Mouse (Mus musculus): Measurements from ENCODE around the gene Nktr.

Nktr gene

DNA sequence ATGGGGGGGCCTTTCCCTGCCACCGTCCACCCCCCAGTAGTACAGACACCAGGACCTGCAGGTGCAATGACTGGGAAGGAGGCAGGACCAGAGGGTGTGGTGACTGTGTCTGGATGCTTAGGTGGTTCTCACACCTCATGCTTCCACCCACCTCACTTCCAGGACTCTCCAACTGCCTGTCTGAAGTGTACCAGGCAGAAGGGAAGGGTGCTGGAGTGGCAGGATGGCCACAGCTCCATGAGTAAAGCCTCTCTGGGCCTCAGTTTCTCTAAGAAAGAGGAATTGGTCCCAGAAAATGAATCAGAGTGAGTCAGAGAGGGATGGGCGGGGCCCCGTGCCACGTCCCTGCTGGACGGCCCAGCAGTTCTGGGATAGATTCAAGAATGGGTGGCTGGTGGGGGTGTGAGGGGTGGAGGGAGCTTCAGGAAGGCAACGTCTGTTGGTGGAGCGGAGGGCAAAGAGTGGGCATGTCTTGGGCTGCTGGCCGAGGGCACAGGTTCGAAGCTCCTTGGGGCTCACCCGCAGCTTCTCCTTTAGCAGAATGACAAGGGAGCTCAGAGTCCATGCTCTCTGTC is 42.2 kb downstream of the Nktr start:
- no peak for DNase-seq (ENCODE audit: low read depth, low spot score)

- no peak for DNase-seq (ENCODE audit: low read depth, low spot score)
These were observed 42.8 kb downstream of the Nktr start for GRCm38 (mm10) chr9:121761787-121762186.

DNA sequence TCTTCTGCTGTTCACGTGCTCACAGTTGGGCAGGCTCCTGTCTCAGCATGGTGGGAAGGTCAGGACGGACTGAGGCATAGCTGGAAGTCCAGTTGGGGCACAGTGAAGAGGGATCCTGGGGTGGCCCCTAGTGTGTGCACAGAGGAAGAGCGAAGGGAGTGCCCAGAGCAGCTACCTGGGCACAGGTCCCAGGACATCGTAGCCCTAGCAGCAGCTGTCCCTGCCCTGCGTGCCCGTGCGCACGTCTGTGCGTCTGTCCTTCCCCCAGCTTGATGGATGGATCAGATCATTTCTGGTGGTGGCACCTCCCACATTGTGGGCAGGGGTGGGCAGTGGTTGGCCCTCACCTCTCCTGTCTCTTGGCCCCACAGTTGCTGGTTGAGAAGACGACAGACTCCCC is 43.3 kb downstream of the Nktr start:
- DNase-seq (ENCODE audit: low read depth, low spot score): no peak

DNA sequence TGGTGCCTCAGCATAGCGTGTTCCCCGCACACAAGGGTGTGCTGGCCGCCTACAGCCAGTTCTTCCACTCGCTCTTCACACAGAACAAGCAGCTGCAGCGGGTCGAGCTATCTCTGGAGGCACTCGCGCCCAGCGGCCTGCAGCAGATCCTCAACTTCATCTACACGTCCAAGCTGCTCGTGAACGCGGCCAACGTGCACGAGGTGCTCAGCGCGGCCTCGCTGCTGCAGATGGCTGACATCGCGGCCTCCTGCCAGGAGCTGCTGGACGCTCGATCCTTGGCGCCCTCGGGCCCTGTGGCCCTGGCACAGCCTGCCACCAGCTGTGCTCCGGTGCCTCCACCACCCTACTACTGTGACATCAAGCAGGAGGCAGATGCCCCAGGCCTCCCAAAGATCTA is 43.8 kb downstream of the Nktr start:
- DNase-seq (ENCODE audit: low read depth, low spot score): no peak

GRCm38 (mm10) chr9:121763716-121764115 is 44.7 kb downstream of the Nktr start:
- DNase-seq (ENCODE audit: low read depth, low spot score): no peak

GRCm38 (mm10) chr9:121765166-121765855 is 46.3 kb downstream of the Nktr start:
- no peak for DNase-seq (ENCODE audit: low read depth, low spot score)

DNA sequence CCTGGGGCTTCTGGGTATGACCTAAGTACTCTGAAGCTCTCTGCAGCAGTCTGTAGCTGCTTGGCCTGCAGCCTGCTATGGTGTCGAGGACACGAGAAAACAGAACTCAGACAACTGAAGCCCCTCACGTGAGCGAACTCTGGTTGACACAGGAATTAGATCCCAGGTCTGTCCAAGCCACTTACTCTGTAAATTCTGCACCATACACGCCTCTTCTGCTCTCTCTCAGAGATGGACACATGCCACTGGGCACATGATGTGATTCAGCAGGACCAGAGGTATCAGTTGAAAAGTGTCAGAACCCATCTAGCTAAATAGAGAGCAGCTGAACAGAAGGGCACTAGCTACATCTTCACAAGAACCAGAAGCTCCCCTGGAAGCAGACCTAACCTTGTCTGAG is 53.4 kb downstream of the Nktr start:
- DNase-seq (ENCODE audit: low read depth, low spot score): no peak

GRCm38 (mm10) chr9:121775951-121776350 is 57.0 kb downstream of the Nktr start:
- no peak for DNase-seq (ENCODE audit: low read depth, low spot score)

- DNase-seq (ENCODE audit: low read depth, low spot score): no peak
These were observed 57.5 kb downstream of the Nktr start for GRCm38 (mm10) chr9:121776511-121776910.

- no peak for DNase-seq (ENCODE audit: low read depth, low spot score)
These were observed 58.6 kb downstream of the Nktr start, which contains the start of gene Klhl40 for GRCm38 (mm10) chr9:121777484-121778065. TSS of gene Klhl40 (plus strand) at chr9:121777607.

- DNase-seq (ENCODE audit: low read depth, low spot score): no peak
These were observed 59.2 kb downstream of the Nktr start for GRCm38 (mm10) chr9:121778066-121778624.

- no peak for DNase-seq (ENCODE audit: low read depth, low spot score)
These were observed 65.8 kb downstream of the Nktr start for GRCm38 (mm10) chr9:121784801-121785200.

DNA sequence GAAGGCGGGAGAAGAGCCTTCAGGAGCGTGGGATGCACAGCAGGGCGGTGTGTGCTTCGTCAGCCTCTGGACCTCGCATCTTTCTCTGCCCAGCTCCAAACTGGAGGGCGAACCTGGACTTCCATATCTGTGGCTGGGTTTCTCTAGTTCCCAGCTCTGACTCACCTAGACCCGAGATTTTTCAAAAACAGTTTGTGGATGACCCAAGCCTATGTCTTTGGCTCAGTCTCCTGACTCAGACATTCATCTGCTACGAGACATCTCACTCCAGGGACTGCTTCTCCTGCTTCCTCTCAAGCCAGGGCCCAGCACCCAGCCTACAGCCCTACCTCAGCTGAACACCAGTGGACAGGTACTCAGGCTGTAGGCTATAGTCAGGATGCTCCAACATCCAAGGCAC is 66.3 kb downstream of the Nktr start:
- DNase-seq (ENCODE audit: low read depth, low spot score): no peak

- DNase-seq (ENCODE audit: low read depth, low spot score): no peak
These were observed 67.4 kb downstream of the Nktr start for GRCm38 (mm10) chr9:121786359-121786758.

DNA sequence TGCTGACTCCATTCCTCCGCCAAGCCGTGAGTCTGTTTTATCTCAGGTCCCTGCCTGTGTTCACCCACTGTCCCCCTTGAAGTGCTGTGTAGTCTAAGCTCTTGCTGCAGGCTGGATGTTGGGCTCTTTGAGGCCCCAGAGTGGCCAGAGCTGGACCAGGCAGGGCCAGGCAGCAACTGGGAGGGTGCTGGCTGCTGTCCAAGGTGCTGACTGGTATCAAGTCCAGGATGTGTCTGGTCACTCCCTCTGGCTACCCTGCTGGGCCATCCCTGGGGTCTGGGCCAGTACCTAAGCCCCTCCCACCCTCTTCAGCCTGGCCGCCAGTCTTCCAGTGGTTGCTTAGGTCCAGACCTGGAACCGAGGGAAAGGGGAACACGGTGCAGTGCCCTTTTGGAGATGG is 72.2 kb downstream of the Nktr start:
- no peak for DNase-seq (ENCODE audit: low read depth, low spot score)

DNA sequence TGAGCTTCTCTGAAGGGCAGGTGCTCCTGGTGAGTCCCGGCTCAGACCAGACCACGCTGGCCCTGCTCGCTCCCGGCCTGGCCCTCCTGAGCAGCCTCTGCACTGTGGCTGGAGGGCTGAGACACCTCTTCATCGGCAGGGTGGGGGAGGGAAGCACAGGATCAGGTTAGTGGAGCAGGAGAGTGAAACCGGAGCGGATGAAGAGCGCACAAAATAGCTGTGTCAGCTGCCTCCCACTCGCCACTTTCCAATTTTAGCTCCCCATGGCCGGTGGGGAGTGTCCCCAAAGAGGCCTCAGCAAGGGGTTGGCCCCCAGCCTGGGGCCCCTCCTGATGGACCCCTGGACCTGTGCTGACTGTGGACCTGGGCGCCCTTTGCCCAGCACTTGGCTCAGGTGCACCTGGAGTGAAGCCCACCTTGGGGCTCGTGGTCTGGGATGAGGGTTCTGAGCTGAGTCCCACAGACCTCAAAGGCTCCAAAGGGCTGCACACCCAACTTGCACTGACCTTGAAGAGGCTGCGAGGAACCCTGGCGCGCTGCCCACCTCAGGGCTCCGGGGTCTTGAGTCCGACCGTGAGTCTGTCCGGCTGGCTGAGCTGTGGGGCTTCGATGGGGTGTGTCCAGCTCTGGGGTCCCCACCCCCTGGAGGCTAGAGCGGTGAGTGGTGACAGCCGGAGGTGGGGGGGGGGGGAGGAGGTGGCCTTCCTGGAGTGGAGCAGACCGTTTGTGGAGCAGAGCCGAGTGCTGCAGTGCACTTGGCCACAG is 73.0 kb downstream of the Nktr start, which contains the start of gene Hhatl:
TSS of gene Hhatl (minus strand) at position 751 of the 765 bp plus-strand sequence.
- no peak for DNase-seq (ENCODE audit: low read depth, low spot score)

DNA sequence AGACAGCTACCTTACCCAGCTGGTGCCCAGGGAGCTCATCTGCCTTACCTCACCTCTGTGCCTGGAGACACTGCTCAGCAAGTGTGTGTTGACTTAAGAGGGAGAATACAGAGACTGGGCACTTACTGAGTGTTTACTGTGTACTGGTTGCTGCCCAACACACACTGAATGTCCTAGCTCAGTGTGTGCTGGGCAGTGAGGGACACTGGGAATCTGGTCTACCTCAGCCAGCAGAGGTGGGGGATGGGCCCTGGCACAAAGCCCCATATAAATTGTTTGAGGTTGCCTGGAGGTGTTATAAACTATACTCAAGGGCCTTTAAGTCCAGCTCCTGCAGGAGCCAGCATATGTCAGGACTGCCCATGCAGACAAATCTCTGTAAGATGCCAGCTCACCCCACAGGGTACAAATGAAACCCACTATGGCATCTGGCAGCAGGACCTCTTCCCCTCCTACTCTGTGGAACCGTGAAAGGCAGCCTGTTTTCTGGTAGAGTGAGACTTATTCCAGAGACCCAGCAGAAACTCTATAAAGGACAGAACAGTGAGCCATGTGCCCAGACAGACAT is 76.1 kb downstream of the Nktr start:
- DNase-seq (ENCODE audit: low read depth, low spot score): no peak

DNA sequence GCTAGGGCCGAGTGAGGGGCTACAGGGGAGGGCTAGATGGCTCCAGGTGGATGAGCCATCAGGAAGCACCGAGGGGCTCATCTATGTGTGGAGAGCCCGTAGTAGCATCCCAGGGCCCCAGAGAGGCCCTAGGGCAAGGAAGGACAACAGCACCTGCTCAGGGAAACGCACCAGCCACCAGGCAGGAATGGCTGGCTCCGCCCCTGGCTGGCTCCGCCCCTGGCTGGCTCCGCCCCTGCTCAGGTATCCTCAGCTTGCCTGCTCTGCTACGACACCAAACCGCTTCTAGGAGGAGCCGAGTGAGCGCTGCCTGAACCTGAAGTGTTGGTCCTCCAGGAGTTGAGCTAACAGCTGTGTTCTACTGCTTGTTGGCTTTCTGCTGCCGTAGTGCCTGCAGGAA is 78.8 kb downstream of the Nktr start:
- DNase-seq (ENCODE audit: low read depth, low spot score): no peak

DNA sequence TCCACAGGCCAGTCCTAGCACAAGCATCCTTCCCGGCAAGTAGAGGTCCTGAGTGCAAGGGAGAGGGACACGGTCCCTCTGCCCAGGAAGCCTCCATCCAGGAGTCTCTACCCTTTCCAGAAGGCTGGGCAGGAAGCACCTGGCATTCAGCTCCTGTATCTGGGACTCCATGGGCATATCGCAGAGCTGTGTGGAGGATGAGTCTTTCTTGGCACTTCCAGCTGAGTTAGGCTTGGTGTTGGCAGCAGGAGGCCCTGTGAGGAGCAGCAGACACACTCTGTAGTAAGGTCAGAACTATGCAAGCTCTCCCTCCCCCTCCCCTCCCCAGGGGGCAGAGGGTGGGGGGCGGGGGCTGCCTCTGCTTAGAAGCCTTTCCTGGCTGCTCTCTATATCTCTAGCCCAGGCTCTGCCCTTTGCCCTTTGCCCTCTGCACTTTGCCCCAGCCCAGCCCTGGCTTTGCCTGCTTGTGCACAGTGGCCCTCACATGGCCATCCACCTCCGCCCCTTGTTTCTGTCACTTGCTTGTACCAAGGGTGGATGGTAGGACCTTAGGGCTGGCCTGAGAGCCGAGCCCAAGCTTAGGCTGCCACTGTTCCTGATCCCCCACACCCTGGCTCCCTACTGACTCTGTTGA is 80.0 kb downstream of the Nktr start:
- DNase-seq (ENCODE audit: low read depth, low spot score): no peak

DNA sequence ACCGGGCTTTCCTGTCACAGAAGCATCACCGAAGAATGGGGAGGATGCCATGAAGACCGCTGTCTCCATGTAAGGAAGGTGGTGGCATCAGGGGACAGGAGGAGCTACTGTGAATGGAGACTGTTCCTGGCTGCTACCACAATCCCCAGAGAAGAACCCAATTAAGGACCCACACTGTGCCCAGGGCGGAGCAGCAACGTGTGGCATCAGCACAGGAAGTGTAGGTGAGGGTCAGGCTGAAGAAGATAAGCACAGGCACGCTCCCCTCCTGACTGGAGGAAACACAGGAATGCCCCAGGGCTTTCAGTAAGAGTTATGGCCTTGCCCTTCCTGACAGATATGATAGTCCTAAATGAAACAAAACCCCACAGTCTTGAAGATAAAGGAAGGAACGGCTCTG is 83.8 kb downstream of the Nktr start:
- DNase-seq (ENCODE audit: low read depth, low spot score): no peak

Data from brain, embryonic 18.5 days (tissue).